Mouse (Mus musculus) G1E (cell line): Measurements from ENCODE around the gene Bcl9l.

Experiments used
- CTCF ChIP-seq: IDR thresholded peaks from 2 replicates; pipeline ENCODE4 v1.5.1; 2012; ENCODE audit warnings: low read depth, low read length, inconsistent platforms, mixed read lengths
- GATA1 ChIP-seq: IDR thresholded peaks from 2 replicates; pipeline ENCODE4 v1.6.1; 2012; ENCODE audit warnings: borderline replicate concordance, low read length, inconsistent platforms, mixed read lengths
- GATA2 ChIP-seq: IDR thresholded peaks from 2 replicates; pipeline ENCODE4 v1.6.1; 2012; ENCODE audit warnings: low read depth, low read length, inconsistent platforms, borderline replicate concordance
- POLR2AphosphoS5 ChIP-seq: IDR thresholded peaks from 2 replicates; pipeline ENCODE4 v1.6.1; 2012; ENCODE audit warnings: low read depth, low read length, inconsistent platforms; ENCODE audit not compliant: insufficient replicate concordance
- TAL1 ChIP-seq: conservative IDR thresholded peaks from 2 replicates; pipeline ENCODE4 v1.6.1; 2012; ENCODE audit warnings: low read depth, low read length, inconsistent platforms, mixed read lengths

DNA sequence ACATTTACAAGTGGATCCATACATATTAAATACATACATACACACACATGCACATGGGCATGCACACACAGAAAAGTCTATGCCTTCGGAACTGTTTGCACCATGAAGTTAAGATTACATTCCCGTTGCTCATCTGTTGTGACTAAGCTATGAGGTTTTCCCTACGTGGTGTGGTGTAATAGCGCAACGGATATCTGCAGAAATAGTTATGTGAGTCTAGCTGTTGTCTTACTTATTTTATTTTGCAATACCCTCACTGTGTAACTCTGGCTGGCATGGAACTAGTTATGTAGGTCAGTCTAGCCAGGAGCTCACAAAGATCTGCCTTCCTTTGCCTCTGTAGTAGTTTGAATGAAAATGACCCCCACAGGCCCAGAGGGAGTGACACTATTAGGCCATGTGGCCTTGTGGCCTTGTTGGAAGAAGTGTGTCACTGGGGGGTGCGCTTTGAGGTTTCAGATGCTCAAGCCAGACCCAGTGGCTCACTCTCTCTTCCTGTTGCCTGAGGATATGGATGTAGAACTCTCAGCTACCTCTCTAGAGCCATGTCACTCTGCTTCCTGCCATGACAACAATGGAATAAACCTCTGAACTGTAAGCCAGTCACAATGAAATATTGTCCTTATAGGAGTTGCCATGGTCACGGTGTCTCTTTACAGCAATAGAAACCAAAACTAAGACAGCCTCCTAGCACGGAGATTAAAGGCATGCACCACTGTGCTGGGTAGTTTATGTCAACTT, 66.0 kb downstream of the Bcl9l start:
- TF ChIP-seq CTCF: no peak
- TF ChIP-seq POLR2AphosphoS5: no peak
- TF ChIP-seq TAL1: no peak
- no peak for TF ChIP-seq GATA1
- no peak for TF ChIP-seq GATA2
